Mouse (Mus musculus): ENCODE measurements around the gene Cdc42bpa. TPM values are rescaled to one million over a fixed set of nuclear protein-coding genes. Genes with fewer than 3 reads are reported as not detected.

Gene Cdc42bpa
- polyA plus RNA-seq, 1 experiment: 16.3 TPM

DNA sequence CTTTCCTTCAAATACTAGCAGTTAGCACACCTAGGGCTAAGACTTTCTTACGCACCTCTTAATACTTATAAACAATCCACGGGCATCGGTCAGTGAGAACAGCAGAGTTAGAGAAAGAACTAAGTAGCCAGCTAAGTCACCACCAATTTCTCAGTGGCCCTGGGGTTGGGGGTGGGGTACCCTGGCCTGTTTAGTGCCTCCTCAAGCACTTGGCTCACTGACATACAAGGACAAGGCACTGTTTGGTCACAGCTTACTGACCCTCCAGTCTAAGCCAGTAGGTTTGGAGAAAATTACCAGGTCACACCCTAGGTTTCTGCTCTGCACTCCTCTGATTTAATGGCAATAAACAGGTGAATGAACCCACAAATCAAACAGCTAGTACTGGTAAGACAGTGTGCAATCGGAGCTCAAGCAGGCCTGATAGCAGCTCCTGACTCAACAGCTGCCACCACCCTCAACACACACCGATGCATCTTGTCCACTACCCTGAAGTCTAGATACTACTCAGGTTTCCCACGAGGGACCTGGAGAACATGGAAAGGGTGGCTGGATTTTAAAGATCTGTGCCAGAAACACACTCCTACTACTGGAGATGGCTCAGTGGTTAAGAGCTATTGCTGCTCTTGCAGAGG lies 223.4 kb downstream of the Cdc42bpa start:
- TF ChIP-seq GATA1 (IDR thresholded peaks at IDR 0.05; ENCODE audit: low read length): no peak

GRCm38 (mm10) chr1:180184768-180185167 lies 224.5 kb downstream of the Cdc42bpa start:
- TF ChIP-seq GATA1 (IDR thresholded peaks at IDR 0.05; ENCODE audit: low read length): no peak

DNA sequence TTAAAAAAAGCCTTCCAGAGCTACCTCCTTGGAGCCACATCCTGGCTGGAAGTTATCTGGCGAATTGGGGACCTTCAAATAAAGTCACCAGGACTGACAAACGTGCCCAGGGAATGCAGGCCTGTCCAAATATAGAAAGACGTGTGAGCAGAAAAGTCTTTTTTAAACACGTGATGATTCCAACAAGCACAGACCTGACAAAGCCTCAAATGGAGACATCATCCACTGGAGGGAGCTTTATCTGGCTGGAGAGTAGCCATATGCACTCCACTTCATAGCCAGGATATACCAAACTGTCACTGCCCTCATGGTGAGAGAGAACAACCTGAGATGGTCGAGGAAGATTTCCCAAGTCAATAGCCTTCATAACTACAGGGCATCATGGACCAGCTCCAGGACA lies 225.6 kb downstream of the Cdc42bpa start:
- TF ChIP-seq GATA1 (IDR thresholded peaks at IDR 0.05; ENCODE audit: low read length): no peak

DNA sequence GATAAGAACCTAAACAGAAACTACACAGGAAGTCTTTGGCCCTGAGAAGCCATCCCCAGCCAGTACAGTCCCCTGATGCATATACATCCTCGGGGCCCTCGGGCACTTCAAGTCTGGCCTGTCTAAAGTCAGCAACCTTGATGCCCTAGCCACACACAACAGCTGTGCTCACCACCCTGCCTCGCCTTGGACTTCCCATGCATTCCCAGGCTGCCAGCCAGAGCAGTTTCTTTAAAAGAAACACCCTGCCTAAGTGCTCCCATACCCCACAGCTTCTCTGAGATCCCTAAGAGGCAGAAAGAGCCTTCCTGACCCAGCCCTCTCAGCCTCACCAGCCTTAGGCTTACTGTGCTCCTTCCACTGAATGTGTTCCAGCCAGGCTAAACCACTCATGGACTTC lies 226.1 kb downstream of the Cdc42bpa start:
- no peak for TF ChIP-seq GATA1 (IDR thresholded peaks at IDR 0.05; ENCODE audit: low read length)

- no peak for TF ChIP-seq GATA1 (IDR thresholded peaks at IDR 0.05; ENCODE audit: low read length)
These were observed 228.7 kb downstream of the Cdc42bpa start for GRCm38 (mm10) chr1:180188951-180189350.

GRCm38 (mm10) chr1:180191112-180191511 lies 230.8 kb downstream of the Cdc42bpa start:
- TF ChIP-seq GATA1 (IDR thresholded peaks at IDR 0.05; ENCODE audit: low read length): no peak

DNA sequence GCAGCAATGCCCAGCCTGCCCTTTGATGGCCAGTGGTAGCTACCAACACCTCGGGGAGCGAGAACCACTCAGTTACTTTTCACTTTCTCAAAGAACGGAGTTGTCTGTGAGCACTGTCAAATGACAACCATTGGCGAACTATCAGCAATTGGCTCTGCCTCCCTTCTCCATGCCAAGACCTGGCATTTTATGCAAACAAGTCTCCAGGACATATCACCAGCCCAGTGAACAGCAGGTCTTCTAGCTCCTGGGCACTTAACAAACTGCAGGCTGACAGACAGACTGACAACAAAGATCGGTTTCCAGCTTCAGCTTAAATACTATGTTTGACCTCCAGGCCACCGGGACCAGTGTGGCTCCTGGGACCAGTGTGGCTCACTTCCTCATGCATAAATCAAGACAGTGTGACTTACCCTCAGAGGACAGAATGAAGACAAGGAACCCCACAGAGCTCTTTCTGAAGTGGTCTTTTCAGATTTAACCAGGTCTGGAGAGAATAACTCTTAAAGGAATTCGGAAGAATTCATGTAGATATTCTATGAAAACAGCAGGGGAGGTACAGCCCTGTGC lies 231.5 kb downstream of the Cdc42bpa start:
- TF ChIP-seq GATA1 (IDR thresholded peaks at IDR 0.05; ENCODE audit: low read length): no peak

DNA sequence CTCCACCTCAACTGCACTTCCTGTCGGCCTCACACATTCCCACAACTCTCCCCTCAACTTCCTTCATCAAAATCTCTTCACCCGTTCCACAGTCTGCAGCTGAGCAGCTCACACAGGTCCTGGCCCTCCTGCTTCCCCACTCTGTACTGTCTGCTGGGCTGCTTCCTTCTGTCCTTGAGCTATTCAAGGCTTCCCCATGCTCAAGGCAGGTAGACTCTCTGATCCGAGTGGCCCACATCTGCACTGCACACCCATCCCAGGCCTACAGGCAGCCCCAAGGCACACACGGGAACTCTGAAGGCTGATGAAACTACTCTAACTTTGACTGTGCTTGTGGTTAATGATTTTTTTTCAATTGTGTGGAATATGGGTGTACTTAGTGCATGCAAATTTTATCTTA lies 232.6 kb downstream of the Cdc42bpa start:
- TF ChIP-seq GATA1 (IDR thresholded peaks at IDR 0.05; ENCODE audit: low read length): no peak

DNA sequence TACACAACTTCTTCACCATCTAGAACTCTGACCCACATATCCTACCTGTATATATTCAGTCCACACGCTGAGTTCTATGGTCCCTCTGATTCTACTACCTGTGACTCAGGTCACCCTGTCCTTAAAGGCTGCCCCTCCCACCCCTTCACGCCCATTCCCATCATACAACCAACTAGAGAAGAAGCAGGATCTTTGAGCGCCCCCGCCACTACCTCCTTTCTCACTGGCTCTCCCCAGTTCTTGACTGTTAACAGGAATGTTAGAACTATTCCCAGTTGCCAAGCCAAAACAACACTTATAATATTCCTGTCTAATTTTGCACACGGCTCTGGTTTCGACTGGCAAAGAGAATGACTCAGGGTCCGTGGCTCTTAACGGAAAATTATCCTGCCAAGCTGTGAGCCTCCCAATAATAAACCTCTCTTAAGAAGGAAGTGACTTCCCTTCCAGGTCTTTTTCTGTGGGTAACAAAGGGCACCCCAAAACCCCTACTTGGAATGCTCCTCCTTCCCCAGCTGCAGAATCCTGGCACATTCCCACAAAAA lies 233.2 kb downstream of the Cdc42bpa start:
- no peak for TF ChIP-seq GATA1 (IDR thresholded peaks at IDR 0.05; ENCODE audit: low read length)

GRCm38 (mm10) chr1:180194048-180194447 lies 233.8 kb downstream of the Cdc42bpa start:
- no peak for TF ChIP-seq GATA1 (IDR thresholded peaks at IDR 0.05; ENCODE audit: low read length)

GRCm38 (mm10) chr1:180194781-180195471 lies 234.7 kb downstream of the Cdc42bpa start:
- TF ChIP-seq GATA1 (IDR thresholded peaks at IDR 0.05; ENCODE audit: low read length): no peak

- no peak for TF ChIP-seq GATA1 (IDR thresholded peaks at IDR 0.05; ENCODE audit: low read length)
These were observed 235.6 kb downstream of the Cdc42bpa start for GRCm38 (mm10) chr1:180195703-180196381.

GRCm38 (mm10) chr1:180196508-180196907 lies 236.2 kb downstream of the Cdc42bpa start:
- no peak for TF ChIP-seq GATA1 (IDR thresholded peaks at IDR 0.05; ENCODE audit: low read length)

- no peak for TF ChIP-seq GATA1 (IDR thresholded peaks at IDR 0.05; ENCODE audit: low read length)
These were observed 237.7 kb downstream of the Cdc42bpa start for GRCm38 (mm10) chr1:180197956-180198355.

- no peak for TF ChIP-seq GATA1 (IDR thresholded peaks at IDR 0.05; ENCODE audit: low read length)
These were observed 238.9 kb downstream of the Cdc42bpa start, which contains the start of gene Coq8a for GRCm38 (mm10) chr1:180198959-180199714. Coq8a (minus strand) TSS chr1:180199602.

All from G1E-ER4 (cell line).